Mouse (Mus musculus): ENCODE measurements around the gene Ldhal6b. TPM values are rescaled to one million over a fixed set of nuclear protein-coding genes. Genes with fewer than 3 reads are reported as not detected.

Ldhal6b gene
- polyA plus RNA-seq, 1 experiment from 2014 or later = not detected

- H3K9me3 ChIP-seq (replicated peaks) = no peaks in the 10 kb centered on the region
- peaks cover 7% of the 10 kb centered on the region for H3K4me1 ChIP-seq (replicated peaks)
- WGBS (ENCODE audit: insufficient replicate concordance) = 55% methylated on average over 10 of the region's 10 CpGs
- peak; percentile 67 for ATAC-seq (ENCODE audit: low read depth)
- H3K9ac ChIP-seq = no peak overlapping the region
- H3K27ac ChIP-seq = no peak overlapping the region
- no peak overlapping the region for H3K4me2 ChIP-seq
- H3K4me3 ChIP-seq (replicated peaks) = no peak overlapping the region
- peak; percentile 81 for DNase-seq
- H3K27me3 ChIP-seq = no peaks in the 10 kb centered on the region
- peaks cover 29% of the 10 kb centered on the region for H3K36me3 ChIP-seq
Observed at GRCm38 (mm10) chr17:5429090-5429771, 10.7 kb upstream of the Ldhal6b start.

GRCm38 (mm10) chr17:5425204-5425603, 6.6 kb upstream of the Ldhal6b start:
- Histone ChIP-seq H3K4me3 (replicated peaks) (no peak overlapping the region), H3K36me3 (peaks cover 12% of the 10 kb centered on the region), H3K27ac (no peak overlapping the region), H3K4me2 (no peak overlapping the region), H3K27me3 (no peaks in the 10 kb centered on the region), H3K4me1 (replicated peaks) (peaks cover 16% of the 10 kb centered on the region), H3K9ac (no peak overlapping the region), H3K9me3 (replicated peaks) (no peaks in the 10 kb centered on the region)
- 29% methylated on average over 3 of the region's 3 CpGs for WGBS (ENCODE audit: insufficient replicate concordance)
- DNase-seq (no peak), ATAC-seq (ENCODE audit: low read depth) (no peak)

- no peak overlapping the region for H3K27ac ChIP-seq
- DNase-seq = no peak
- H3K4me1 ChIP-seq (replicated peaks) = peaks cover 16% of the 10 kb centered on the region
- no peaks in the 10 kb centered on the region for H3K9me3 ChIP-seq (replicated peaks)
- H3K9ac ChIP-seq = no peak overlapping the region
- H3K4me3 ChIP-seq (replicated peaks) = no peak overlapping the region
- WGBS (ENCODE audit: insufficient replicate concordance) = 70% methylated on average over 8 of the region's 8 CpGs
- no peak for ATAC-seq (ENCODE audit: low read depth)
- H3K27me3 ChIP-seq = no peaks in the 10 kb centered on the region
- H3K36me3 ChIP-seq = peaks cover 15% of the 10 kb centered on the region
- no peak overlapping the region for H3K4me2 ChIP-seq
Observed at GRCm38 (mm10) chr17:5424156-5424555, 5.6 kb upstream of the Ldhal6b start.

GRCm38 (mm10) chr17:5421835-5422234, 3.3 kb upstream of the Ldhal6b start:
- no peak overlapping the region for H3K4me3 ChIP-seq (replicated peaks)
- 40% methylated on average over 4 of the region's 4 CpGs for WGBS (ENCODE audit: insufficient replicate concordance)
- H3K9me3 ChIP-seq (replicated peaks) = no peaks in the 10 kb centered on the region
- DNase-seq (no peak), ATAC-seq (ENCODE audit: low read depth) (no peak)
- H3K36me3 ChIP-seq = peaks cover 26% of the 10 kb centered on the region
- H3K9ac ChIP-seq = no peak overlapping the region
- peaks cover 16% of the 10 kb centered on the region for H3K4me1 ChIP-seq (replicated peaks)
- no peak overlapping the region for H3K27ac ChIP-seq
- H3K27me3 ChIP-seq = no peaks in the 10 kb centered on the region
- no peak overlapping the region for H3K4me2 ChIP-seq

- WGBS (ENCODE audit: insufficient replicate concordance) = 75% methylated on average over 6 of the region's 6 CpGs
- no peak overlapping the region for H3K4me2 ChIP-seq
- no peak for DNase-seq
- H3K9me3 ChIP-seq (replicated peaks) = no peaks in the 10 kb centered on the region
- peaks cover 10% of the 10 kb centered on the region for H3K4me1 ChIP-seq (replicated peaks)
- no peaks in the 10 kb centered on the region for H3K27me3 ChIP-seq
- no peak overlapping the region for H3K9ac ChIP-seq
- H3K4me3 ChIP-seq (replicated peaks) = no peak overlapping the region
- peaks cover 26% of the 10 kb centered on the region for H3K36me3 ChIP-seq
- no peak overlapping the region for H3K27ac ChIP-seq
- ATAC-seq (ENCODE audit: low read depth) = no peak
Observed at GRCm38 (mm10) chr17:5419771-5420518, 1.4 kb upstream of the Ldhal6b start.

GRCm38 (mm10) chr17:5419056-5419455, 489 bp upstream of the Ldhal6b start:
- Histone ChIP-seq H3K4me2 (no peak overlapping the region), H3K4me1 (replicated peaks) (peaks cover 17% of the 10 kb centered on the region), H3K9me3 (replicated peaks) (no peaks in the 10 kb centered on the region), H3K4me3 (replicated peaks) (no peak overlapping the region), H3K27me3 (no peaks in the 10 kb centered on the region), H3K9ac (no peak overlapping the region), H3K36me3 (peaks cover 26% of the 10 kb centered on the region), H3K27ac (no peak overlapping the region)
- ATAC-seq (ENCODE audit: low read depth) (no peak), DNase-seq (no peak)
- WGBS (ENCODE audit: insufficient replicate concordance) = 77% methylated on average over 9 of the region's 9 CpGs

GRCm38 (mm10) chr17:5416518-5416917, 2.0 kb downstream of the Ldhal6b start:
- Histone ChIP-seq H3K4me2 (no peak overlapping the region), H3K36me3 (peaks cover 26% of the 10 kb centered on the region), H3K9ac (no peak overlapping the region), H3K27ac (no peak overlapping the region), H3K9me3 (replicated peaks) (no peaks in the 10 kb centered on the region), H3K27me3 (no peaks in the 10 kb centered on the region), H3K4me3 (replicated peaks) (no peak overlapping the region), H3K4me1 (replicated peaks) (peaks cover 12% of the 10 kb centered on the region; the same call in 1 of the 2 replicates)
- WGBS (ENCODE audit: insufficient replicate concordance) = 82% methylated on average over 3 of the region's 3 CpGs
- DNase-seq (no peak), ATAC-seq (ENCODE audit: low read depth) (no peak)

- Histone ChIP-seq H3K4me1 (replicated peaks) (peaks cover 12% of the 10 kb centered on the region; the same call in 1 of the 2 replicates), H3K27me3 (no peaks in the 10 kb centered on the region), H3K36me3 (peaks cover 18% of the 10 kb centered on the region), H3K9ac (no peak overlapping the region), H3K4me3 (replicated peaks) (no peak overlapping the region), H3K4me2 (no peak overlapping the region), H3K27ac (peak overlapping the region; percentile 10; the same call in 1 of the 2 replicates), H3K9me3 (replicated peaks) (no peaks in the 10 kb centered on the region)
- DNase-seq (no peak), ATAC-seq (ENCODE audit: low read depth) (no peak)
- WGBS (ENCODE audit: insufficient replicate concordance) = 66% methylated on average over 3 of the region's 3 CpGs
Observed at GRCm38 (mm10) chr17:5414041-5414440, 4.5 kb downstream of the Ldhal6b start.

- no peak for DNase-seq
- Histone ChIP-seq H3K27me3 (no peaks in the 10 kb centered on the region), H3K9me3 (replicated peaks) (no peaks in the 10 kb centered on the region), H3K4me2 (no peak overlapping the region), H3K9ac (no peak overlapping the region), H3K4me3 (replicated peaks) (no peak overlapping the region), H3K4me1 (replicated peaks) (peaks cover 12% of the 10 kb centered on the region; the same call in 1 of the 2 replicates), H3K27ac (no peak overlapping the region), H3K36me3 (peaks cover 12% of the 10 kb centered on the region)
- 81% methylated on average over 13 of the region's 13 CpGs for WGBS (ENCODE audit: insufficient replicate concordance)
- peak; percentile 75 for ATAC-seq (ENCODE audit: low read depth)
Observed at GRCm38 (mm10) chr17:5413350-5413749, 5.2 kb downstream of the Ldhal6b start.

GRCm38 (mm10) chr17:5412740-5413139, 5.8 kb downstream of the Ldhal6b start:
- Histone ChIP-seq H3K4me2 (no peak overlapping the region), H3K36me3 (peaks cover 6% of the 10 kb centered on the region; the same call in 1 of the 2 replicates), H3K4me3 (replicated peaks) (no peak overlapping the region), H3K4me1 (replicated peaks) (peaks cover 12% of the 10 kb centered on the region; the same call in 1 of the 2 replicates), H3K9me3 (replicated peaks) (no peaks in the 10 kb centered on the region), H3K9ac (no peak overlapping the region), H3K27me3 (no peaks in the 10 kb centered on the region), H3K27ac (no peak overlapping the region)
- DNase-seq = no peak
- WGBS (ENCODE audit: insufficient replicate concordance) = 78% methylated on average over 7 of the region's 7 CpGs
- ATAC-seq (ENCODE audit: low read depth) = no peak

- no peak overlapping the region for H3K4me2 ChIP-seq
- no peak for ATAC-seq (ENCODE audit: low read depth)
- peaks cover 5% of the 10 kb centered on the region; the same call in 1 of the 2 replicates for H3K36me3 ChIP-seq
- H3K4me3 ChIP-seq (replicated peaks) = no peak overlapping the region
- no peaks in the 10 kb centered on the region for H3K27me3 ChIP-seq
- DNase-seq = no peak
- H3K9ac ChIP-seq = no peak overlapping the region
- WGBS (ENCODE audit: insufficient replicate concordance) = 82% methylated on average over 8 of the region's 8 CpGs
- H3K9me3 ChIP-seq (replicated peaks) = no peaks in the 10 kb centered on the region
- peaks cover 15% of the 10 kb centered on the region for H3K4me1 ChIP-seq (replicated peaks)
- no peak overlapping the region for H3K27ac ChIP-seq
Observed at GRCm38 (mm10) chr17:5412301-5412700, 6.3 kb downstream of the Ldhal6b start.

Measured in liver, embryonic 13.5 days (tissue).